Mouse (Mus musculus) heart, postnatal 0 days (tissue): ENCODE measurements around the gene Ehbp1.

Source experiments
- CTCF ChIP-seq: IDR thresholded peaks from 2 replicates; pipeline ENCODE4 v1.5.1; 2016; ENCODE audit warnings: antibody characterized with exemption, control low read depth, low read depth
- EP300 ChIP-seq: IDR thresholded peaks from 2 replicates; pipeline ENCODE4 v1.6.1; 2016; ENCODE audit warnings: antibody characterized with exemption, low read depth

GRCm38 (mm10) chr11:22373290-22373674 lies 31.2 kb upstream of the Ehbp1 start:
- TF ChIP-seq CTCF (no peak), EP300 (no peak)
